Mouse (Mus musculus) olfactory bulb, adult 2 months (tissue): ENCODE measurements around the gene E130114P18Rik.

Experiments used
- CTCF ChIP-seq: fragments of 200-500 bp; IDR thresholded peaks from 2 replicates; pipeline ENCODE4 v1.5.1; 2012; ENCODE audit warnings: low read depth, mild to moderate bottlenecking, low read length, moderate library complexity; ENCODE audit not compliant: insufficient read depth
- POLR2A ChIP-seq: fragments of 200-500 bp; IDR thresholded peaks from 2 replicates; pipeline ENCODE4 v1.6.1; 2012; ENCODE audit warnings: mild to moderate bottlenecking, low read depth, low read length, moderate library complexity; ENCODE audit not compliant: insufficient read depth

DNA sequence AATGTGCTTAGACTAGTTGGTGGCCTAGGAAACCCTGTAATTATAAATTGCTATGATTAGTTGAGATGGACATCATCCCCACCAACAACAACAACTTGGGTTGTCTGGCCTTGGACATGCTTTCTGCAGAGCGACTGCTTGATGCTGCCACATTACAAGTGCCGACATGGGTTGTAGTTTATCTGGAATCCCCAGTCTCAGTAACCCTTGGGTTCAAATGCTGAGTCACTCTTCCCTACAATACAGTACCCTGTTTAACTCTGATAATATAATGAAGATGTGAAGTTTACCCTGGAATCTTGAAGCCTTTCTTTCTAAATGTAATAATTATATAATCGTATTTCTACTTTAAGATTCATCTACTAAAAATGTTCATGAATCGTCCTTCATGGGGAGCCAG, 49.4 kb downstream of the E130114P18Rik start:
- TF ChIP-seq CTCF (no peak), POLR2A (no peak)
